Mouse (Mus musculus) layer of hippocampus, adult 9-11 months (tissue): ENCODE data around the gene 4921524J17Rik.
A peak's percentile ranks its signal among the peaks of the same experiment; 100 is the strongest.

Source experiments
- DNase-seq: peaks from one replicate; pipeline ENCODE4 v3.0.0; 2022

4921524J17Rik gene

GRCm38 (mm10) chr8:85435736-85436135 lies 3.1 kb upstream of the 4921524J17Rik start:
- no peak for DNase-seq

GRCm38 (mm10) chr8:85434817-85435216 lies 2.2 kb upstream of the 4921524J17Rik start:
- DNase-seq = no peak

- no peak for DNase-seq
Observed at GRCm38 (mm10) chr8:85433017-85433393, 372 bp upstream of the 4921524J17Rik start.

GRCm38 (mm10) chr8:85431281-85432167 lies 1.1 kb downstream of the 4921524J17Rik start:
- no peak for DNase-seq

GRCm38 (mm10) chr8:85430801-85431200 lies 1.8 kb downstream of the 4921524J17Rik start:
- no peak for DNase-seq

- DNase-seq = no peak
Observed at GRCm38 (mm10) chr8:85429219-85429618, 3.4 kb downstream of the 4921524J17Rik start.

- DNase-seq = no peak
Observed at GRCm38 (mm10) chr8:85427026-85427425, 5.6 kb downstream of the 4921524J17Rik start.

GRCm38 (mm10) chr8:85421329-85421728 lies 11.3 kb downstream of the 4921524J17Rik start:
- DNase-seq = no peak

GRCm38 (mm10) chr8:85408526-85408925 lies 24.1 kb downstream of the 4921524J17Rik start:
- no peak for DNase-seq

GRCm38 (mm10) chr8:85408053-85408505 lies 24.6 kb downstream of the 4921524J17Rik start:
- DNase-seq = peak; percentile 36

GRCm38 (mm10) chr8:85405961-85406360 lies 26.7 kb downstream of the 4921524J17Rik start:
- DNase-seq = no peak

GRCm38 (mm10) chr8:85405418-85405817 lies 27.2 kb downstream of the 4921524J17Rik start:
- no peak for DNase-seq

GRCm38 (mm10) chr8:85398548-85398947 lies 34.1 kb downstream of the 4921524J17Rik start:
- DNase-seq = no peak

GRCm38 (mm10) chr8:85397508-85397907 lies 35.1 kb downstream of the 4921524J17Rik start:
- DNase-seq = no peak

- no peak for DNase-seq
Observed at GRCm38 (mm10) chr8:85396432-85397079, 36.1 kb downstream of the 4921524J17Rik start.

GRCm38 (mm10) chr8:85395681-85396431 lies 36.8 kb downstream of the 4921524J17Rik start:
- no peak for DNase-seq

- DNase-seq = no peak
Observed at GRCm38 (mm10) chr8:85395017-85395416, 37.6 kb downstream of the 4921524J17Rik start.

GRCm38 (mm10) chr8:85393199-85393598 lies 39.4 kb downstream of the 4921524J17Rik start:
- DNase-seq = no peak

GRCm38 (mm10) chr8:85391438-85391837 lies 41.2 kb downstream of the 4921524J17Rik start:
- DNase-seq = no peak

GRCm38 (mm10) chr8:85386205-85386604 lies 46.4 kb downstream of the 4921524J17Rik start, which contains the start of gene Mylk3:
Gene Mylk3, minus strand, starts transcription at chr8:85386345.
- DNase-seq = no peak

GRCm38 (mm10) chr8:85381926-85382325 lies 50.7 kb downstream of the 4921524J17Rik start:
- DNase-seq = peak; percentile 34

- no peak for DNase-seq
Observed at GRCm38 (mm10) chr8:85380824-85381209, 51.8 kb downstream of the 4921524J17Rik start.
